Mouse (Mus musculus) CH12F3 (cell line): ENCODE results near the gene Tbxa2r.

Experiments used
- in situ Hi-C: fragments of 300-500 bp; cut with MboI; formaldehyde crosslinking; loops from 2 replicates; pipeline ENCODE4 v1.14.3; 2020; ENCODE audit warnings: low sequenced_read_pairs

Gene Tbxa2r

DNA sequence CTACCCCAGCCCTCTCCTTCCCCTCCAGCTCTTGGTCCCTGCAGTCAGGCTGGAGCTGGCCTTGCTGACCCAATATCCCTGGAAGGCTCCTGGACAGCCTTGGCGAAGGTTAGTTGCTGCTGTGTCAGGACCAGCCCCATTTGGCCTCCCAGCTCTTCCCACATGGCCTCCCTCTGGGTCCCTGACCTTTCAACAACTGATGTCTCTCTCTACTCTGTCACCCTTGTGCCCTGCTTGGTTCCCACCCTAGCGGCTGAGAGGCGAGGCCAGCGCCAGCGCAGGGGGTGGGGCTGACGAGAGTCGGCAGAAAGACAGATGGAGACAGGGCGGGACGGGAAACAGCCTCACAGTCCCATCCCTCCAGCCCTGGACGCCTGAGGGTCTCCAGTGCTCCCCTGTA, at the start of gene Tbxa2r:
TSS of gene Tbxa2r (plus strand) at position 346 of the 400 bp plus-strand sequence.
- in situ Hi-C loops = no loop called here

GRCm38 (mm10) chr10:81279496-81279895, 49.0 kb upstream of the Tbxa2r start:
- in situ Hi-C loops = no loop called here

DNA sequence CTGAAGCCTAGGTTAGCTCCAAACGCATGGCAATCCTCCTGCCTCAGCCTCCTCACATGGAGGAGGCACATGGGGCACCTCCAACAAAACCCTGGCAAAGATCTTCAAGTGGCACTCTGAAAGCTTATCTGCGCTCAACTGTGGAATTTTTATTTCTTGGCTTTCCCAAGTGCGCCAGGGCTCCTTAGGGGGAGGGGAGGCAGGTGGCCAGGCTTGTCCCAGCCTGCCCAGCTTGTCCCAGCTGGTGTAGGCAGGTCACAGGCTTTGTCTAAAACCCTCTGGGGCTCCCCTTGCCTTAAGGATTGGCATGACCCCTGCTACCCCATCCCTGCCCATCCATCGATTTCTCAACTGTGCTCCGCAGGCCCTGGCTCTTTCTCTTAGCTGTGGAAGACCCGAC, 44.3 kb upstream of the Tbxa2r start:
- in situ Hi-C loops = no loop called here

GRCm38 (mm10) chr10:81284719-81285118, 43.8 kb upstream of the Tbxa2r start:
- in situ Hi-C loops = loop anchor here (5.0 kb wide), 1 partner anchor 58 kb away; the partner anchor contains the start of gene Gipc3

- in situ Hi-C loops = loop anchor here (5.0 kb wide), 1 partner anchor 56 kb away; the partner anchor contains the start of gene Gipc3
These were observed 42.7 kb upstream of the Tbxa2r start for GRCm38 (mm10) chr10:81285694-81286450.

GRCm38 (mm10) chr10:81286586-81286985, 41.9 kb upstream of the Tbxa2r start:
- in situ Hi-C loops = loop anchor here (5.0 kb wide), 1 partner anchor 56 kb away; the partner anchor contains the start of gene Gipc3

DNA sequence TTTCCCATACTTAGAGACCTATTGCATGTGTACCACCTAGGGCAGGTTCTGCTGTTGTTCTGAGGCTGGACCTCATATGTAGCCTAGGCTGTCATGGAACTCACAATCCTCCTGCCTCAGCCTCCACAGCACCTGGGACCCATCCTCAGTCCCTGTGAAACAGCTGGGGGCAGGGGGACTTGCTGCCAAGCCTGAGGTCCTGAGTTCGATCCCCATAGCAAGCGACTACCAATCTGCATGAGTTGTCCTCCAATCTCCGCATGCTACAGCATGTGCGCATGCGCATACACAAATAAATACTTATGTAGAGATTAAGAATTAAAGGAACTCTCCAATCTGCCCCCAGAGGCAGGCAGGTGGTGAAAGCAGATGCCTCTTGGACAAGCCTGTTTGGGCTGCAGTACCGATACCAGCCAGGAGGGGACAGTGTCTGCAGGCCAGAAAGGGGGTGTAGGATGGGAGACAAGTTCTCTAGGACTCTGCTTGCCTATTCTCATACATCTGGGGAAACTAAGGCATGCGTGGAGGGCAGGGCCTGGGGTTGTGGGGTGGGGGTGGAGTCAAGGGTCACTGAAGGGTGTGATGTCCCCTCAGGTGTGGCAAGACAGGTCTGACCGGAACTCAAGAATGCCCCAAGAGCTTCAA, 40.9 kb upstream of the Tbxa2r start:
- in situ Hi-C loops = loop anchor here (5.0 kb wide), 1 partner anchor 55 kb away; the partner anchor contains the start of gene Gipc3

DNA sequence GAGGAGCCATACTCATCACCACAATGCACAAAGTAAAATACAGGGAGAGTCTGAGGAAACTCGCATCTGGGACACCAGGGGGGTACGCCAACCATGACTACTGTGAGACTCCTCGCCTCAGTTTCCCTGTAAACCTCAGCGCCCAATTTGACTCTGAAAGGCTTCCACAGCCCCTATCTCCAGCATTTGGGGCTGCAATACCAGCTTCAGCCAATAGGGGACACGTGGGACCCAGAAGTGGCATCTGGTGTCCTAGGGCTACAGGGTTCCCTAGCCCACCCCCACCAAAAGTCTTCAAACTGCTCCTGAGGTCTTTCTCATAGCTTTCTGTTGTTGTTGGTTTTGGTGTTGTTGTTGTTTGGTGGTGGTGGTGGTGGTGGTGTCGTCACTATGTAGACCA, 39.9 kb upstream of the Tbxa2r start:
- in situ Hi-C loops = loop anchor here (5.0 kb wide), 1 partner anchor 54 kb away; the partner anchor contains the start of gene Gipc3

- in situ Hi-C loops = loop anchor here (5.0 kb wide), 1 partner anchor 53 kb away; the partner anchor contains the start of gene Gipc3
These were observed 39.3 kb upstream of the Tbxa2r start for GRCm38 (mm10) chr10:81289278-81289677.

DNA sequence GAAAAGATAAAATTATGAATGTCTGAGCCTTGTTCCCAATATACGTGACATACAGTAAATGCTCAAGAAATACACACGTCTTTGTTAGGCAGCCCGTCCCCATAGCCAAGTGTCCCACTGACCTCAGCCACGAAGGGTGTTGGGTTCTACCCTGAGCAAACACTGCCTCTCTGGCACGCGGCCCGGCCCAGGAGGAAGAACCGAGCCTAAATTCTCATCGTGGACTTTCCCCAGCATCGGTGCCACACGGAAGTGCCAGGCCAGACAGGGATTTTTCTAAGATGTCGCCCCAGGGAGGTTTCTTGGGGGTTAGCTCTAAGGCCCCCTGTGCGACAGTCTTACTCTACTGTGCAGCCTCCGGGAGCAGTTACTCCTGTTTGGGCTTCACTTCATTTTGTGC, 38.7 kb upstream of the Tbxa2r start:
- in situ Hi-C loops = loop anchor here (5.0 kb wide), 1 partner anchor 52 kb away; the partner anchor contains the start of gene Gipc3

- in situ Hi-C loops = no loop called here
These were observed 37.7 kb upstream of the Tbxa2r start for GRCm38 (mm10) chr10:81290698-81291460.

DNA sequence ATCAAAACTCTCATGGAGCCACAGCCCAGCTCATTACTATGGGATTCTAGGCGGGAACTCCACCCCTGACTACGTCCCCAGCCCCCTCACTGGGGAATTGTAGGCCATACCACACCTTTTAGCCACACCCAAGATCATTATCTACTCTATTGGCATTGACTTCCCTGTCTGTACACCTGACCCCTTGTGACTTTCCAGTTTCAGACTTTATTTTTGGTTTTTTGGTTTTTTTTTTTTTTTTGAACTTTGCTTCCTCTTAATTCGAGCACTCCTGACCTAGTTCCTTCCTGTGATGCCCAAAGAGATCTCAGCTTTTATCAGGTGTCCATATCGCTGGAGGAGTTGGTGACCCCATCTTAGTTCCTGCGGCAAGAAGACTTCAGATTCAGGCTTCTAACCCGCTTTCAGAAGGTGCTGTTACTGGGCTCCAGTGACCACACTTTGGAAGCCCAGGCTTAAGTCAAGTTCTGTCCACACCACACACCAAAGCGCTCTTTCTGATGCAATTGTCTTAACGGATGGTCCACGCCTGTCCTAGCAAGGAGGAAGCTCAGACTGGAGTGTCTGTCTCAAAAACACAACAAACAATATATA, 36.9 kb upstream of the Tbxa2r start, which contains the start of gene Tjp3:
TSS of gene Tjp3 (minus strand) at position 71 of the 594 bp plus-strand sequence.
- in situ Hi-C loops = no loop called here

GRCm38 (mm10) chr10:81292554-81293333, 35.8 kb upstream of the Tbxa2r start, which contains the start of gene Pip5k1c:
TSS of gene Pip5k1c (plus strand) at chr10:81292963.
- in situ Hi-C loops = no loop called here

DNA sequence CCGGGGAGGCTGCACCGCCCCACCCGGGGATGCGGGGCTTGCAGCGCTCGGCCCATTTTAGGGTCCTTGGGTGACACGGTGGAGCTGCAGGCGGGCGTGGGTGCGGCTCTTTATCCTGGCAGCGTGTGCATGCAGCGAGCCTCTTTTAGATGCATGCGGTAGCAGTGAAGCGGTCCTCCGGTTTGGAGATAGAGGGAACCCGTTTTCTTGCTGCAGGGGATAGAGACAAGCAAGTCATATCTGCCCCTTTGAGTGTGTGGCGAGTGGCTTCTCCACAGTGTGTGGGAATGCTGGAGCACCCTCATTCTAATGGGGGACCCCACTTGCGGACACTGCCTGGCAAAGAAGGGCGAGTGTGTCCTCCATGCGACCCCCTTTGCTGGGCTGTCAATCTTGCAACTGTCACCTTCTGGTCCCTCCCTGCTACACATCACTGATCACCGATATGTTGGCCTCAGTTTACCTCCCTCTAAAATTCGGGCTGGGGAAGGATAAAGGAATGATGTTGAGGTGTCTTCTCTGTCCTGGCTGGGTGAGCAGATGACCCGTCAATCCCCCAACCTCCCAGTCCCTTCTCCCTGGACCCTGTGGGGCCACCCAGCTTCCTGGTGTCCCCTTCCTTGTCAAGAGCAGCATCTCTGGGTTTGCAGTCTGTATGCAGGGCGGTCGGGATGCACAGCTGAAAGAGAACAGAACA, 35.0 kb upstream of the Tbxa2r start:
- in situ Hi-C loops = no loop called here

DNA sequence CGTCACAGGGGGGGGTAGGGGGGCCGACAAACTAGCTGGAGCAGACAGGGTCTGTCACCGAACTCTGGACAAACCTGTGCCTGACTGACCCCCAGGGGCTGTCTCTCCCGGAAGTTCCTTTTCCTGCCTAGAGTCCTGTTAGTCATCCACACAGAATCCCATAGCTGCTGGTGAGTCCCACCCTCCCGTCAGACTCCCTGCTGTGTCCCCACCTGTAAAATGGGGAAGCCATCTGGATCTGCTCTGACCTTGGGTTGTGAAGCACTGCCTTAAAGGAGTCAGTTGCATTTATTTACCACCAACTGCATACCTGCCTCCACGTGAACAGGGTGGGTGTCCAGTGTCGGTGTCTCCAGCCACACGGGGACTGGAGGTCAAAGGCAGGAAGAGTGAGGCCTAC, 34.1 kb upstream of the Tbxa2r start:
- in situ Hi-C loops = no loop called here

DNA sequence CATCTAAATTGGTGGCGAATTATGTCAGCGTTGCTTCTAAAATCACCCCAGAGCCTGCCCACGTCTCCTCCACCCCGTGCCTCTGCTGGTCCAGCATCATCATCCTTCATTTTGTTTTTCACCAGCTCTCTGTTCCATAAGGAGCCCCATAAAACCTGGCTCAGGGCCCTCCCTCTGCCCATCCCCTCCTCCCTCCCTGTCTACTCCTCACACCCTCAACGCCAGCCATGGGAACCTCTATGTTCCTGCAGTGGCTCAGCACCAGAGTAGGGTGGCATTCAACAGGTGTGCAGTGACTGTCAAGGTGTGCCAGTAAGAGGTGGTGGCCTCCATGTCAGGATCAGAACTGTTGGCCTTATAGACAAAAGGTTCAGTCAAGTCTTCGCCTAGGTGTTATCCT, 33.3 kb upstream of the Tbxa2r start:
- in situ Hi-C loops = no loop called here

- in situ Hi-C loops = no loop called here
These were observed 31.3 kb upstream of the Tbxa2r start for GRCm38 (mm10) chr10:81297246-81297645.

DNA sequence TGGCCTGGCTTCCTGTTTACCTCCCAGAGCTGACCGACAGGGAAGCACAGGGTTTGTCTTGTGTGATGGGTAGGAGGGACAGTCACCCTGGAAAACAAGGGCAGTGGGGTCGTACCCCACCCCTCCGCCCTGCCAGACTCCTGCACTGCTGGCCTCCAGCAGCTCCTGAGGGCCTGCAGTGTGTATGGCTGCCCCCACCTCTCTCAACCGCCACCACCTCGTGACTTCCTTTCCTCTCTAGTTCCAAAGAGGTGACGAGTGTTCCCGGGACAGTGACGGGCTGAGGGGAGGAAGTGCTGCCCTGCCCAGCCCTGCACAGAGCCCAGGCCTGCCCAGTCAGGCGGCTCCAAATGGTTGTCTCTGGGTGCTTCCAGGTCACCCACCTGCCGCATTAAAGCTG, 30.7 kb upstream of the Tbxa2r start:
- in situ Hi-C loops = no loop called here
